Mouse (Mus musculus): ENCODE results near the gene Ddx3x. TPM values are rescaled to one million over a fixed set of nuclear protein-coding genes. Genes with fewer than 3 reads are reported as not detected.
"Not testable (repeated sequence)": the region's sequence is repeated elsewhere in the genome, so short reads cannot be mapped to it uniquely, and the experiment has no call there.

The Ddx3x gene
- total RNA-seq, 2 experiments from 2014 or later: 134 to 186 TPM

DNA sequence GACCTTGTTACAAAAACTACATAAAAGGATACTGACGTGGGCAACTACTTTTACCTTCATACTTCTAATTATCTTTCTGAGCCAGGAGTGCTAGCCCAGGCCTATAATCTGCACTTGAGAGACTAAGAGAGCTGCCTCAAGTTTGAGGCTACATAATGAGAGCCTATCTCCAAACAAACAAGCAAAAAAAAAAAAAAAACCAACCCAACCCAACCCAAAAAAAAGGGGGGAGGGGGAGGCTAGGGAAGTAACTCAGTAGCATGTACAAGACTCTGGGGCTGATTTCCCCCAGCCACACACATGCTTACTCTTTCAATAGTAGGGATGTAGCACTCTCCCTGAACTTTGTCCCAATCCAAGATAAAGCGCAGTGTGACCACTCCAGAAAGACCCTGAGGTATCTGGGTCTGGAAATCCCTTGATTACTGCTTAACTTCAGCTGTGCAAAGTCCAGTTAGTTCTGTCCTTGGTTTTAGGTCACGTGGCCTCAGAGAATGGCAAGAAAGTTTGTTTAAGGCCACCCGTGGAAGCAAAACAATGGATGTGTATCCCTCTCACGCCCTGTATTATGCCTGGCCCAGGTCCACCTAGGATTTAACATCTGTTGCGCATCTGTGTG, 5.1 kb upstream of the Ddx3x start:
- intact Hi-C loops (cut with DNase I): no loop called here
- DNase-seq (ENCODE audit: low spot score in 2 of 2): no peak

- DNase-seq (ENCODE audit: low spot score in 2 of 2): no peak
- intact Hi-C loops (cut with DNase I): no loop called here
These were observed 1.8 kb upstream of the Ddx3x start for GRCm38 (mm10) chrX:13278996-13279395.

- DNase-seq (ENCODE audit: low spot score in 2 of 2): peak in 1 of 2 experiments; percentile 8
- intact Hi-C loops (cut with DNase I): loop anchor here (1.0 to 5.0 kb wide), 3 partner anchors 38 to 181 kb away; no protein-coding TSS in a partner anchor
These were observed 747 bp upstream of the Ddx3x start for GRCm38 (mm10) chrX:13280037-13280408.

GRCm38 (mm10) chrX:13281329-13282088, 739 bp downstream of the Ddx3x start:
- peak; percentile 56 to 76 for DNase-seq (ENCODE audit: low spot score in 2 of 2)
- intact Hi-C loops (cut with DNase I): loop anchor here (1.0 to 5.0 kb wide), 3 partner anchors 51 to 179 kb away; no protein-coding TSS in a partner anchor

DNA sequence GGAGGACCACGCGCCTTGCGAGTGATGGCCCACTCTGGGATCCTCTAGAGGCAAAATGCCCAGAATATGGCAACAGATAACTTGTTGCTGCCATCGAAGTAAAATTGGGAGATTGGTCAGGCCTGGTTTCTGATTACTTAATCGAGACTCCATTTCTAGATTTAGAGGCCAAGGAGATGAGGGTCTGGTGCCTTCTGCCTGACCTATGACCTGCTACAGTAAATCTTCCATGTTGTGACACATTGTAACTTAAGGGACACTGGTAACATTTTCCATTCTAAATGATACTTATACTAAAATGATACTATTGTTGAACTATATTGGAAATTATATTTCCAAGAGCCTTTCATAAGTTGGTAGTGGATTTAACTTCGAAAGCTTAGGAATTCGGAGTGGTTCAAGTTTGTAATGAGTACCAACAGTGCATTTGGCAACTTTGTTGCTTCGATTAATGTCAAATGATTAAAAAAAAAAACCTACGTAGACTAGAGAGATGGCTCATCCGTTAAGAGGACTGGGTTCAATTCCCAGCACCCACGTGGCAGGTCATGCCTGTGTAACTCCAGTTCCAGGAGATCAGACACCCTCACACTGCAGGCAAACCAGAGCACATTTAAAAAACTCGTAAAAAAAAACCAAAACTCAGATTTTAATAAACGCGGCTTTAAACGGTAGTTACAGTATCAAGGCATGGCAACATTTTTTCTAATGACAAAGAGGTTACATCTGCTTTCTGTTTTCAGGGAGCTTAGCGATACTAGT, 1.5 kb downstream of the Ddx3x start:
- intact Hi-C loops (cut with DNase I): loop anchor here (5.0 kb wide), 1 partner anchor 65 kb away; no protein-coding TSS in a partner anchor
- no peak for DNase-seq (ENCODE audit: low spot score in 2 of 2)

DNA sequence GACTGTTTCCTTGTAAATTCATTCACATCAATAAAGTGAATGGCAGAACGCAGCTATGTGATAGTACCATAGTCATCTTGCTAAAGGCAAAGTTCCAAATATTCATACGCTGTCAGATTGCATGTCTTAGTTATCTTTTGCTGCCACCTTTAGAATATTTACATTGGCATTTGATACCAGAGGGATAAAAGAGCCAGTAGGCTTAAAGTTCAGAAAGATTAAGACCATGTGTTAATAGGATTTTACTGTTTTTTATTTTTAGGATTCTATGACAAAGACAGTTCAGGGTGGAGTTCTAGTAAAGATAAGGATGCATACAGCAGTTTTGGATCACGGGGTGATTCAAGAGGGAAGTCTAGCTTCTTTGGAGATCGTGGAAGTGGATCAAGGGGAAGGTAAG, 5.0 kb downstream of the Ddx3x start:
- no peak for DNase-seq (ENCODE audit: low spot score in 2 of 2)
- intact Hi-C loops (cut with DNase I): no loop called here

DNA sequence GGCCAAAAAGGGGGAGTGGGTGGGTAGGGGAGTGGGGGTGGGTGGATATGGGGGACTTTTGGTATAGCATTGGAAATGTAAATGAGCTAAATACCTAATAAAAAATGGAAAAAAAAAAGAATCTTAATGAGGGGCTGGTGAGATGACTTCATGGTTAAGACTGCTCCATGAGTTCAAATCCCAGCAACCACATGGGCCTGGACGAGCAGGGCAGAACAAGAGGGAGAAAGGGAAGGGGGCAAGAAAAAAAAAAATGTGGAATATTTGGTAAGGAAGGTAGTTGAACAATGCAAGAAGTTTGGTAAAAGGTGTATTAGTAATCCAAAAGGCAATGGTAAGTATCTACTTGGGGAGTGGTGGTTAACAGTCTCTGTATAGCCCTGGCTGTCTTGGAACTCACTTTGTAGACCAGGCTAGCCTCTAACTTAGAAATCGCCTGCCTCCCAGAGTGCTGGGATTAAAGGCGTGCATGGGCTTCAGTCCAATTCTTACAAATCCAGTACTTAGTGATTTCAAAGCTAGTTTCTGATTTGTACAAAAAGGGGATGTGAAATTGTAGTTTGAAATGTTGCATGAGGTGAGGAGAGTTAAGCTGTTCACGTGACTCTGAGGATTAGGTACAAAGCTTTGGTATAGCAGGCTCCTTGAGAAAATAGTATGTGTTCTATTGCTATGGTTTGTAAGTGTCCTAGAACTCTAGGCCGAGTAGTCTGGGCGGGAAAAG, 13.9 kb downstream of the Ddx3x start:
- intact Hi-C loops (cut with DNase I): no loop called here

DNA sequence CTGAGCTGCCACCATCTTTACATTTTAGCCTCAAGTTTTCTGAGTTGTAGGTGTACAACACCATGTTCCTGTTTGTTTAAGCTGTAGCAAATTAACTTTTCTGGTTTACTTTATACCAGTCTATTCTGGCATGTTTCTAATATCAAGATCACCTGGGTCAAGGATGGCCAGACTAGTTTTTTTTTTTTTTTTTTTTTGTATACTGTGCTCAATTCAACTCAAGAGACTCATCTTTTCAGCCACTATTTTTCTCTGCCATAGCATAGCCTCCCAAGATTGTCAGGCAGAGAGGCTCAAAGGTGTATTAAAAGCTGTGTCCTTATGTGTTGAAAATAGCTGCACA, 14.4 kb downstream of the Ddx3x start:
- no peak for DNase-seq (ENCODE audit: low spot score in 2 of 2)
- intact Hi-C loops (cut with DNase I): no loop called here

More for the DNA sequence above, 13.9 kb downstream of the Ddx3x start:
- no peak for DNase-seq (ENCODE audit: low spot score in 2 of 2)

DNA sequence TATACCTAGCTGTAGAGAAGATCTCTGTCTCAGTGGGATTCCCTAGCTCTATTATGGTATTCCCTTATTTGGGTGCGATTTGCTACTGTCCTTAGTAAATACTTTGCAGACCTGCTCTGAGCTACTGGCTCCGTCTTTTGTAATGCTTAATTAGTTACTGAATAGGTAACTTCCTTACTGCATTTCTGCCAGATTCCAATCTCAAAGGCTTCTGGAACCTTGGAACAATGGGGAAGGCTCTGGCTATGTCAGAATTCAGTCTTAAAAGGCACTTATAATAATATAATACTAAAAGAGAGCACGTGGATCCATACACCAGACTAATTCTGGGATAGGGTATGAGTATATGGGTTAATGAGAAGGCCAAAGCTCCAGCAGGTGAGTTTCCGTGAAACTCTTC, 15.5 kb downstream of the Ddx3x start:
- intact Hi-C loops (cut with DNase I); DNase-seq (ENCODE audit: low spot score in 2 of 2): not testable (repeated sequence)

DNA sequence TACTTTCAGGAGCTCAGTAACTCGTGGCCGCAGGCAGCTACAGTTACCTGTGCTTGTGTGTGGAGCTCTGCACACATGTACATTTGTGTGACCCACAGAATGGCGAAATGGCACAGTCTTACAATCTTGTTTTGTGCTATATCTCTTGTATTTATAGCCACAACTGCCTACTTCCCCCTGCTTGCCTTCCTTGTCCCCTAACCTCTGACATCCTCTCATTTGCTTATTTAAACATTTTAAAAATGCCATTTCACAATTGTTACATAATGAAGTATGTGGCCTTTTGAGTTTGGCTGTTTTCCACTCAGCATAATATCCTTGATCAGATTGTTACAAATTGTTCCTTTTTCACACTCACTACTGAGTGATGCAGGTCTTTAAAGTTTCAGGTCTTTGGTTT, 25.4 kb downstream of the Ddx3x start:
- DNase-seq (ENCODE audit: low spot score in 2 of 2): no peak
- intact Hi-C loops (cut with DNase I): no loop called here

GRCm38 (mm10) chrX:13311396-13311795, 30.6 kb downstream of the Ddx3x start:
- intact Hi-C loops (cut with DNase I): no loop called here
- no peak for DNase-seq (ENCODE audit: low spot score in 2 of 2)

DNA sequence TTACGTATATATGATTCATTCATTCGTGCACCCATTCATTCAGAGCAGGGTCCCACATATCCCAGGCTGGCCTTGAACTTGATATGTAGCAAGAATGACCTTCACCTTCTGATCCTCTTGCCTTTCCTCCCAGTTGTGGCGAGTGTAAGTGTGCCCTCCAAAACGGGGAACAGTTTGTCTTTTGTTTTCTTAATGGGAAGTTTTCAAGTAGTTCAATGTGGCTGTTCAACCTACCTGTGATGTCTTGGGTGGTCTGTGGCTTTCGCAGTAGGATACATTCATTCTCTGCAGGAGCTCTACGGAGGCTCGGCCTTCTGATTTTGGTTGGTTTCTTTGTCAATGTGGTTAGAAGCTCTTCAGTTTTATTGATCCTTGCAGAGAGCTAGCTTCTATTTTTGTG, 48.8 kb downstream of the Ddx3x start:
- intact Hi-C loops (cut with DNase I): no loop called here
- no peak for DNase-seq (ENCODE audit: low spot score in 2 of 2)

Other genes with a start within 250 kb of the Ddx3x start
- 100 to 1,000 TPM; 268 to 281 TPM for gene Usp9x, start 209.5 kb upstream of the Ddx3x start, total RNA-seq (2021)
- gene Nyx, start 185.1 kb downstream of the Ddx3x start, total RNA-seq (2021): under 1 TPM; 0.36 to 0.68 TPM

Data from left cerebral cortex, postnatal 14 days (tissue).